ENCODE assay signal across 8 mouse cellular contexts in the genomic region with DNA sequence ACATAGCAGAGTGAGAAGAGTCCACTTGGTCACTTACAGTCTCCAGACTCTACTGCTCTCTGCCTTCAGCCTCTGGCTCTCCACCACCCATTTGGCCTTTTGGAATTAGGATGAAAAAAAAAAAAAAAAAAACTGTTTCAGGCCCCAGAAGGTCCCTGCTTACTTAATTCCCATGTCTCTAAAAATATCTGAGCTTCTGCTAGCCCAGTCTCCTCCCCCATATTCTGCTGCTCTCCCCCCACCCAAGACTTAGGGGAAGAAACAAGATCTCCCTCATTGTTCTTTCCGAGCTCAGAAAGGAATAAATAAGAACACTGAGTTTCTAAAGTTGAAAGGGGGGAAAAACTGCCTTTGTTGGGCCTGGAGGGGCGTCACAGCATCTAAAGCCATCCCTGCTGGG. TPM values are rescaled to one million over a fixed set of nuclear protein-coding genes. Genes with fewer than 3 reads are reported as not detected.
A peak's percentile ranks its signal among the peaks of the same experiment; 100 is the strongest.
DNase-seq lines count a peak whose midpoint lies in the region; ATAC-seq lines count a peak whose summit lies in the region.

No protein-coding gene starts in this region.

- no peak for DNase-seq in kidney, postnatal 10 days
- DNase-seq in hindbrain, embryonic 11.5 days (ENCODE audit: low spot score): peak; percentile 15
- DNase-seq in natural killer cell, adult 2 months (ENCODE audit: low spot score in 2 of 2): no peak
- DNase-seq in cerebellum, adult 9-10 months: no peak
- DNase-seq in right cerebral cortex, postnatal 10 days (ENCODE audit: low spot score in 2 of 2): no peak

- H3K4me1 ChIP-seq in kidney, embryonic 14.5 days (ENCODE audit: control insufficient read depth, insufficient read depth, low read length): peaks cover 19% of the 10 kb centered on the region
- peaks cover 36% of the 10 kb centered on the region for H3K4me1 ChIP-seq in brown adipose tissue, adult 24 weeks (ENCODE audit: control insufficient read depth, insufficient read depth, insufficient read length, low read length)
- peaks cover 3% of the 10 kb centered on the region; the same call in 1 of the 2 replicates for H3K4me1 ChIP-seq in hindbrain, embryonic 11.5 days (replicated peaks; ENCODE audit: control insufficient read depth, insufficient read depth, low read length)
- peaks cover 41% of the 10 kb centered on the region for H3K4me1 ChIP-seq in midbrain, embryonic 13.5 days (replicated peaks)

- H3K27me3 ChIP-seq in kidney, embryonic 14.5 days (ENCODE audit: control insufficient read depth, insufficient read depth, low read length): no peaks in the 10 kb centered on the region
- no peaks in the 10 kb centered on the region for H3K27me3 ChIP-seq in hindbrain, embryonic 11.5 days (ENCODE audit: control insufficient read depth, insufficient read depth, low read length)
- H3K27me3 ChIP-seq in midbrain, embryonic 13.5 days: no peaks in the 10 kb centered on the region

- H3K9ac ChIP-seq in kidney, embryonic 14.5 days (ENCODE audit: low read depth, low read length): no peak overlapping the region; the same call in 1 of the 2 replicates
- H3K9ac ChIP-seq in hindbrain, embryonic 11.5 days (ENCODE audit: low read depth, low read length): no peak overlapping the region
- no peak overlapping the region for H3K9ac ChIP-seq in midbrain, embryonic 13.5 days (replicated peaks)

- no peak overlapping the region for H3K4me2 ChIP-seq in kidney, embryonic 14.5 days (replicated peaks; ENCODE audit: low read depth, low read length)
- H3K4me2 ChIP-seq in hindbrain, embryonic 11.5 days (replicated peaks; ENCODE audit: low read depth, low read length): no peak overlapping the region
- no peak overlapping the region for H3K4me2 ChIP-seq in midbrain, embryonic 13.5 days (replicated peaks)

- no peak overlapping the region for H3K4me3 ChIP-seq in kidney, embryonic 14.5 days (ENCODE audit: low read length)
- H3K4me3 ChIP-seq in brown adipose tissue, adult 24 weeks (ENCODE audit: insufficient read depth, low read depth, low read length): no peak overlapping the region
- H3K4me3 ChIP-seq in hindbrain, embryonic 11.5 days (ENCODE audit: low read depth, low read length): no peak overlapping the region
- H3K4me3 ChIP-seq in midbrain, embryonic 13.5 days (replicated peaks): no peak overlapping the region

- 29% methylated on average over 2 of the region's 2 CpGs for WGBS in kidney, embryonic 14.5 days
- 28% methylated on average over 2 of the region's 2 CpGs for WGBS in hindbrain, embryonic 11.5 days
- WGBS in midbrain, embryonic 13.5 days: 6% methylated on average over 2 of the region's 2 CpGs

- ATAC-seq in kidney, embryonic 14.5 days (ENCODE audit: low FRiP score, low TSS enrichment): no peak
- ATAC-seq in hindbrain, embryonic 11.5 days (ENCODE audit: low FRiP score): no peak
- ATAC-seq in midbrain, embryonic 13.5 days: no peak

- peak overlapping the region; percentile 93 for H3K27ac ChIP-seq in kidney, embryonic 14.5 days (ENCODE audit: low read depth, low read length)
- H3K27ac ChIP-seq in brown adipose tissue, adult 24 weeks (replicated peaks; ENCODE audit: low read depth, low read length): peak overlapping the region; percentile 87
- H3K27ac ChIP-seq in hindbrain, embryonic 11.5 days (ENCODE audit: low read depth, low read length): peak overlapping the region; percentile 76
- H3K27ac ChIP-seq in midbrain, embryonic 13.5 days: peak overlapping the region; percentile 80

- no peaks in the 10 kb centered on the region for H3K9me3 ChIP-seq in kidney, embryonic 14.5 days (ENCODE audit: control insufficient read depth, low read length)
- H3K9me3 ChIP-seq in hindbrain, embryonic 11.5 days (ENCODE audit: control insufficient read depth, low read length): no peaks in the 10 kb centered on the region
- H3K9me3 ChIP-seq in midbrain, embryonic 13.5 days: no peaks in the 10 kb centered on the region

- peaks cover 7% of the 10 kb centered on the region; the same call in 1 of the 2 replicates for H3K36me3 ChIP-seq in kidney, embryonic 14.5 days (ENCODE audit: control insufficient read depth, insufficient read depth, low read length)
- no peaks in the 10 kb centered on the region for H3K36me3 ChIP-seq in hindbrain, embryonic 11.5 days (ENCODE audit: control insufficient read depth, insufficient read depth, low read length)
- peaks cover 5% of the 10 kb centered on the region; the same call in 1 of the 2 replicates for H3K36me3 ChIP-seq in midbrain, embryonic 13.5 days

RNA-seq across cellular contexts. Expression of a gene that starts 46.4 kb away (rescaled TPM):
- polyA plus RNA-seq in kidney, embryonic 14.5 days (2014; fragmentation: Nextera tagmentation; extraction: Ambion mirVana): 53.4 and 64.1 TPM in 2 replicates
- polyA plus RNA-seq in brown adipose tissue, adult 24 weeks (2012; ENCODE audit: insufficient read depth, insufficient read length, missing spikeins): 83.7 and 89.7 TPM in 2 replicates
- polyA plus RNA-seq in hindbrain, embryonic 11.5 days (2014; fragmentation: Nextera tagmentation; extraction: Ambion mirVana): 49.7 and 62.9 TPM in 2 replicates
- 37.1 and 39.3 TPM in 2 replicates for polyA plus RNA-seq in midbrain, embryonic 13.5 days (2015; fragmentation: Nextera tagmentation; extraction: Ambion mirVana)
